Mouse (Mus musculus): ENCODE measurements around the gene Sept8.

- TF ChIP-seq CTCF (IDR thresholded peaks at IDR 0.05; ENCODE audit: control insufficient read depth, insufficient read depth, low read length) (no peak), POLR2A (IDR thresholded peaks at IDR 0.05; ENCODE audit: borderline replicate concordance, control insufficient read depth, low read depth, low read length) (no peak)
Measured at GRCm38 (mm10) chr11:53525461-53525860, 6.4 kb downstream of the Sept8 start.

All from bone marrow, adult 2 months (tissue).